Mouse (Mus musculus): ENCODE data around the gene Icam4. TPM values are rescaled to one million over a fixed set of nuclear protein-coding genes. Genes with fewer than 3 reads are reported as not detected.

The Icam4 gene
- polyA plus RNA-seq, 1 experiment = 0.73 TPM

DNA sequence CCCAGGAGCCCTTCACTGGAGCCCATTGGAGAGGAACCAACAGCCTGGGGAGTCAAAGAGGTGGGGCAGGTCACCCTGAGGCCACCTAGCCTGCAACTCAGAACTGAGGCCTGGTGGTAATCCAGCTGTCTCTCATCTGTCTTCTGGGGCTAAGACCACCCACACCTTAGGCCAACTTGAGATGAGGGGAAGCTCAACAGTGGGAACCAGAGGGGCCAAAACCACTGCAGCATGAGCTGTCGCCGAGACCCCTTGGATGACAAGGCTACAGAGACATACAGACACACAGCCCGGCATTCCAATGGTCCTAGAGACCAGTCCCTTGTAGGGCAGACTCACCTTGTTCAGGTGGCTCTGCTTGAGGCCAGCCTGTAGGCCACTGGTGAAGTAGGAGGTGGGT is 46.5 kb downstream of the Icam4 start:
- H3K79me2 ChIP-seq (ENCODE audit: control insufficient read depth, insufficient read depth) = peaks cover 23% of the 10 kb centered on the region
- no peak overlapping the region for H3K4me3 ChIP-seq
- H3K27me3 ChIP-seq (ENCODE audit: control insufficient read depth, insufficient read depth, insufficient read length) = no peaks in the 10 kb centered on the region
- H3ac ChIP-seq (ENCODE audit: control insufficient read depth, insufficient read length) = no peak overlapping the region
- H3K4me2 ChIP-seq (ENCODE audit: low read depth) = no peak overlapping the region
- TF ChIP-seq POLR2AphosphoS2 (IDR thresholded peaks at IDR 0.05; ENCODE audit: insufficient read length, low read depth) (no peak), POLR2A (IDR thresholded peaks at IDR 0.05; ENCODE audit: insufficient read length, low read depth) (no peak), MAX (IDR thresholded peaks at IDR 0.05; ENCODE audit: low read depth) (no peak), TCF3 (IDR thresholded peaks at IDR 0.05; ENCODE audit: insufficient read length, low read depth) (no peak), CEBPB (IDR thresholded peaks at IDR 0.05; ENCODE audit: insufficient read depth, poor library complexity, severe bottlenecking) (no peak), USF1 (IDR thresholded peaks at IDR 0.05; ENCODE audit: low read depth) (no peak), TCF12 (IDR thresholded peaks at IDR 0.05; ENCODE audit: insufficient read depth, poor library complexity, severe bottlenecking) (no peak), E2F4 (IDR thresholded peaks at IDR 0.05; ENCODE audit: insufficient read depth) (no peak), MYOD1 (IDR thresholded peaks at IDR 0.05; ENCODE audit: control insufficient read depth in 1 of 3, insufficient read length in 2 of 3, low read depth in 2 of 3) (no peak), REST (IDR thresholded peaks at IDR 0.05; ENCODE audit: insufficient read depth, insufficient read length) (no peak), SRF (IDR thresholded peaks at IDR 0.05; ENCODE audit: control insufficient read depth, insufficient read length, low read depth) (no peak), MYOG (IDR thresholded peaks at IDR 0.05; ENCODE audit: control insufficient read depth in 1 of 3, insufficient read depth in 1 of 3, insufficient read length in 2 of 3, low read depth in 2 of 3) (no peak)
- H3K36me3 ChIP-seq (ENCODE audit: control insufficient read depth, insufficient read depth) = peaks cover 14% of the 10 kb centered on the region

Other genes with a start within 250 kb of the Icam4 start
- 70.3 TPM for gene Col5a3, start 214.3 kb upstream of the Icam4 start, polyA plus RNA-seq (2012; fragmentation: generic; extraction: Trizol)
- gene Rdh8, start 210.9 kb upstream of the Icam4 start, polyA plus RNA-seq (2012; fragmentation: generic; extraction: Trizol) = not detected
- gene A230050P20Rik, start 160.7 kb upstream of the Icam4 start, polyA plus RNA-seq (2012; fragmentation: generic; extraction: Trizol) = 4.6 TPM
- gene Angptl6, start 149.6 kb upstream of the Icam4 start, polyA plus RNA-seq (2012; fragmentation: generic; extraction: Trizol) = 12.6 TPM
- gene Ppan, start 141.2 kb upstream of the Icam4 start, polyA plus RNA-seq (2012; fragmentation: generic; extraction: Trizol) = 44.3 TPM
- 202 TPM for gene Eif3g, start 130.8 kb upstream of the Icam4 start, polyA plus RNA-seq (2012; fragmentation: generic; extraction: Trizol)
- 22.1 TPM for gene Dnmt1, start 69.5 kb upstream of the Icam4 start, polyA plus RNA-seq (2012; fragmentation: generic; extraction: Trizol)
- 5.5 TPM for gene S1pr2, start 52.6 kb upstream of the Icam4 start, polyA plus RNA-seq (2012; fragmentation: generic; extraction: Trizol)
- gene Mrpl4, start 26.6 kb upstream of the Icam4 start, polyA plus RNA-seq (2012; fragmentation: generic; extraction: Trizol) = 110 TPM
- gene Icam1, start 13.4 kb upstream of the Icam4 start, polyA plus RNA-seq (2012; fragmentation: generic; extraction: Trizol) = 0.06 TPM
- 0.25 TPM for gene Icam5, start 2.7 kb downstream of the Icam4 start, polyA plus RNA-seq (2012; fragmentation: generic; extraction: Trizol)
- 0.26 TPM for gene Zglp1, start 37.7 kb downstream of the Icam4 start, polyA plus RNA-seq (2012; fragmentation: generic; extraction: Trizol)
- gene Gm49373, start 43.7 kb downstream of the Icam4 start, polyA plus RNA-seq (2012; fragmentation: generic; extraction: Trizol) = 0.42 TPM
- gene Fdx1l, start 44.2 kb downstream of the Icam4 start, polyA plus RNA-seq (2012; fragmentation: generic; extraction: Trizol) = 75.0 TPM
- gene Gm38431, start 62.6 kb downstream of the Icam4 start, polyA plus RNA-seq (2012; fragmentation: generic; extraction: Trizol) = 2.2 TPM
- gene Raver1, start 62.6 kb downstream of the Icam4 start, polyA plus RNA-seq (2012; fragmentation: generic; extraction: Trizol) = 24.6 TPM
- gene Tyk2, start 101.9 kb downstream of the Icam4 start, polyA plus RNA-seq (2012; fragmentation: generic; extraction: Trizol) = 11.4 TPM
- 288 TPM for gene Cdc37, start 120.6 kb downstream of the Icam4 start, polyA plus RNA-seq (2012; fragmentation: generic; extraction: Trizol)
- gene Pde4a, start 136.3 kb downstream of the Icam4 start, polyA plus RNA-seq (2012; fragmentation: generic; extraction: Trizol) = 3.6 TPM
- 34.1 TPM for gene Keap1, start 210.0 kb downstream of the Icam4 start, polyA plus RNA-seq (2012; fragmentation: generic; extraction: Trizol)
- 0.22 TPM for gene S1pr5, start 219.1 kb downstream of the Icam4 start, polyA plus RNA-seq (2012; fragmentation: generic; extraction: Trizol)
- 39.8 TPM for gene Atg4d, start 235.9 kb downstream of the Icam4 start, polyA plus RNA-seq (2012; fragmentation: generic; extraction: Trizol)

All from myocyte (in vitro differentiated cells).